Mouse (Mus musculus): ENCODE measurements at regions not wholly inside any gene's neighbourhood (a gene's known extent, or its start where the extent isn't known, plus 50 kb on each side); places are given as distances from the start of the nearest gene placed in this dataset.
"Not testable (repeated sequence)": the region's sequence is repeated elsewhere in the genome, so short reads cannot be mapped to it uniquely, and the experiment has no call there.

GRCm38 (mm10) chr8:90036436-90036835 lies 311.7 kb downstream of the Tox3 start:
- Histone ChIP-seq H3K4me2 (no peak overlapping the region), H3K4me1 (replicated peaks) (no peaks in the 10 kb centered on the region), H3K27me3 (no peaks in the 10 kb centered on the region), H3K36me3 (no peaks in the 10 kb centered on the region), H3K9me3 (peaks cover 7% of the 10 kb centered on the region; the same call in 1 of the 2 replicates), H3K27ac (no peak overlapping the region), H3K9ac (no peak overlapping the region), H3K4me3 (no peak overlapping the region)
- WGBS = 59% methylated on average over 3 of the region's 3 CpGs
- no peak for ATAC-seq (ENCODE audit: low FRiP score)

- ATAC-seq (ENCODE audit: low FRiP score) = no peak
- Histone ChIP-seq H3K27me3 (no peaks in the 10 kb centered on the region), H3K4me3 (no peak overlapping the region), H3K27ac (no peak overlapping the region), H3K36me3 (no peaks in the 10 kb centered on the region), H3K4me2 (no peak overlapping the region), H3K9ac (no peak overlapping the region), H3K9me3 (no peaks in the 10 kb centered on the region), H3K4me1 (replicated peaks) (no peaks in the 10 kb centered on the region)
- 85% methylated on average over 4 of the region's 4 CpGs for WGBS
Observed at GRCm38 (mm10) chr8:90032572-90032971, 315.6 kb downstream of the Tox3 start.

- 10% methylated on average over 1 of the region's 1 CpGs for WGBS
- H3K27me3 ChIP-seq = no peaks in the 10 kb centered on the region
- H3K36me3 ChIP-seq = no peaks in the 10 kb centered on the region
- no peak overlapping the region for H3K27ac ChIP-seq
- ATAC-seq (ENCODE audit: low FRiP score) = no peak
- no peaks in the 10 kb centered on the region for H3K9me3 ChIP-seq
- no peak overlapping the region for H3K4me2 ChIP-seq
- no peak overlapping the region for H3K4me3 ChIP-seq
- no peak overlapping the region for H3K9ac ChIP-seq
- no peaks in the 10 kb centered on the region for H3K4me1 ChIP-seq (replicated peaks)
Observed at GRCm38 (mm10) chr8:90031220-90031619, 316.9 kb downstream of the Tox3 start.

- ATAC-seq (ENCODE audit: low FRiP score); H3K9ac ChIP-seq; H3K9me3 ChIP-seq; H3K4me2 ChIP-seq; H3K4me1 ChIP-seq (replicated peaks); H3K4me3 ChIP-seq; H3K27ac ChIP-seq; H3K27me3 ChIP-seq; H3K36me3 ChIP-seq: not testable (repeated sequence)
- 87% methylated on average over 1 of the region's 1 CpGs for WGBS
Observed at GRCm38 (mm10) chr8:90017958-90018357, 330.2 kb downstream of the Tox3 start.

- Histone ChIP-seq H3K9me3 (no peaks in the 10 kb centered on the region), H3K4me1 (replicated peaks) (no peaks in the 10 kb centered on the region; the same call in none of the 2 replicates), H3K4me2 (no peak overlapping the region), H3K27me3 (no peaks in the 10 kb centered on the region), H3K9ac (no peak overlapping the region), H3K36me3 (no peaks in the 10 kb centered on the region), H3K27ac (no peak overlapping the region), H3K4me3 (no peak overlapping the region)
- WGBS = 74% methylated on average over 2 of the region's 2 CpGs
- ATAC-seq (ENCODE audit: low FRiP score) = no peak
Observed at GRCm38 (mm10) chr8:90013755-90014154, 334.4 kb downstream of the Tox3 start.

GRCm38 (mm10) chr8:90011682-90012409 lies 336.3 kb downstream of the Tox3 start:
- Histone ChIP-seq H3K27me3 (no peaks in the 10 kb centered on the region), H3K9ac (no peak overlapping the region), H3K27ac (no peak overlapping the region), H3K4me1 (replicated peaks) (no peaks in the 10 kb centered on the region; the same call in none of the 2 replicates), H3K4me3 (no peak overlapping the region), H3K4me2 (no peak overlapping the region), H3K36me3 (no peaks in the 10 kb centered on the region), H3K9me3 (peaks cover 5% of the 10 kb centered on the region; the same call in 1 of the 2 replicates)
- no peak for ATAC-seq (ENCODE audit: low FRiP score)
- WGBS = 75% methylated on average over 6 of the region's 6 CpGs

GRCm38 (mm10) chr8:90009431-90009830 lies 338.7 kb downstream of the Tox3 start:
- Histone ChIP-seq H3K27me3 (no peaks in the 10 kb centered on the region), H3K4me1 (replicated peaks) (no peaks in the 10 kb centered on the region; the same call in none of the 2 replicates), H3K9me3 (peaks cover 5% of the 10 kb centered on the region; the same call in 1 of the 2 replicates), H3K9ac (no peak overlapping the region), H3K4me3 (no peak overlapping the region), H3K4me2 (no peak overlapping the region), H3K36me3 (no peaks in the 10 kb centered on the region), H3K27ac (no peak overlapping the region)
- 81% methylated on average over 1 of the region's 1 CpGs for WGBS
- no peak for ATAC-seq (ENCODE audit: low FRiP score)

GRCm38 (mm10) chr8:90000899-90001640 lies 347.1 kb downstream of the Tox3 start:
- Histone ChIP-seq H3K9ac (no peak overlapping the region), H3K4me2 (no peak overlapping the region), H3K4me1 (replicated peaks) (0 out of 2 replicates have a peak, but pooled peaks cover 3% of the 10 kb centered on the region), H3K4me3 (no peak overlapping the region), H3K27me3 (no peaks in the 10 kb centered on the region), H3K27ac (no peak overlapping the region), H3K9me3 (no peaks in the 10 kb centered on the region), H3K36me3 (no peaks in the 10 kb centered on the region)
- WGBS = 34% methylated on average over 15 of the region's 15 CpGs
- ATAC-seq (ENCODE audit: low FRiP score) = no peak

GRCm38 (mm10) chr8:89993743-89994142 lies 354.4 kb downstream of the Tox3 start:
- Histone ChIP-seq H3K27me3 (no peaks in the 10 kb centered on the region), H3K9me3 (no peaks in the 10 kb centered on the region), H3K9ac (no peak overlapping the region), H3K4me3 (no peak overlapping the region), H3K4me1 (replicated peaks) (no peaks in the 10 kb centered on the region), H3K27ac (no peak overlapping the region), H3K4me2 (no peak overlapping the region), H3K36me3 (no peaks in the 10 kb centered on the region)
- ATAC-seq (ENCODE audit: low FRiP score) = no peak
- WGBS = 92% methylated on average over 4 of the region's 4 CpGs

- Histone ChIP-seq H3K27ac (no peak overlapping the region), H3K9me3 (no peaks in the 10 kb centered on the region), H3K27me3 (no peaks in the 10 kb centered on the region), H3K4me1 (replicated peaks) (no peaks in the 10 kb centered on the region), H3K9ac (no peak overlapping the region), H3K4me2 (no peak overlapping the region), H3K36me3 (no peaks in the 10 kb centered on the region), H3K4me3 (no peak overlapping the region)
- 95% methylated on average over 2 of the region's 2 CpGs for WGBS
- ATAC-seq (ENCODE audit: low FRiP score) = no peak
Observed at GRCm38 (mm10) chr8:89983859-89984258, 364.3 kb downstream of the Tox3 start.

- H3K9ac ChIP-seq = no peak overlapping the region
- H3K4me1 ChIP-seq (replicated peaks) = no peaks in the 10 kb centered on the region
- H3K27ac ChIP-seq = no peak overlapping the region
- no peak overlapping the region for H3K4me2 ChIP-seq
- no peaks in the 10 kb centered on the region for H3K36me3 ChIP-seq
- ATAC-seq (ENCODE audit: low FRiP score) = no peak
- no peaks in the 10 kb centered on the region for H3K27me3 ChIP-seq
- 67% methylated on average over 2 of the region's 2 CpGs for WGBS
- H3K4me3 ChIP-seq = no peak overlapping the region
- no peaks in the 10 kb centered on the region for H3K9me3 ChIP-seq
Observed at GRCm38 (mm10) chr8:89982551-89982950, 365.6 kb downstream of the Tox3 start.

GRCm38 (mm10) chr8:89981320-89981719 lies 366.8 kb downstream of the Tox3 start:
- H3K4me1 ChIP-seq (replicated peaks) = no peaks in the 10 kb centered on the region
- H3K27me3 ChIP-seq = no peaks in the 10 kb centered on the region
- no peak overlapping the region for H3K4me3 ChIP-seq
- no peak overlapping the region for H3K27ac ChIP-seq
- no peaks in the 10 kb centered on the region for H3K9me3 ChIP-seq
- no peak for ATAC-seq (ENCODE audit: low FRiP score)
- no peak overlapping the region for H3K9ac ChIP-seq
- WGBS = 84% methylated on average over 2 of the region's 2 CpGs
- no peaks in the 10 kb centered on the region for H3K36me3 ChIP-seq
- H3K4me2 ChIP-seq = no peak overlapping the region

- no peak for ATAC-seq (ENCODE audit: low FRiP score)
- H3K36me3 ChIP-seq = no peaks in the 10 kb centered on the region
- no peak overlapping the region for H3K4me3 ChIP-seq
- H3K9me3 ChIP-seq = no peaks in the 10 kb centered on the region
- H3K27ac ChIP-seq = no peak overlapping the region
- WGBS = 81% methylated on average over 4 of the region's 4 CpGs
- H3K4me2 ChIP-seq = no peak overlapping the region
- no peak overlapping the region for H3K9ac ChIP-seq
- H3K27me3 ChIP-seq = no peaks in the 10 kb centered on the region
- no peaks in the 10 kb centered on the region for H3K4me1 ChIP-seq (replicated peaks)
Observed at GRCm38 (mm10) chr8:89980441-89980840, 367.7 kb downstream of the Tox3 start.
